Comparison of ENCODE assay signal across 7 mouse cellular contexts in the genomic region with DNA sequence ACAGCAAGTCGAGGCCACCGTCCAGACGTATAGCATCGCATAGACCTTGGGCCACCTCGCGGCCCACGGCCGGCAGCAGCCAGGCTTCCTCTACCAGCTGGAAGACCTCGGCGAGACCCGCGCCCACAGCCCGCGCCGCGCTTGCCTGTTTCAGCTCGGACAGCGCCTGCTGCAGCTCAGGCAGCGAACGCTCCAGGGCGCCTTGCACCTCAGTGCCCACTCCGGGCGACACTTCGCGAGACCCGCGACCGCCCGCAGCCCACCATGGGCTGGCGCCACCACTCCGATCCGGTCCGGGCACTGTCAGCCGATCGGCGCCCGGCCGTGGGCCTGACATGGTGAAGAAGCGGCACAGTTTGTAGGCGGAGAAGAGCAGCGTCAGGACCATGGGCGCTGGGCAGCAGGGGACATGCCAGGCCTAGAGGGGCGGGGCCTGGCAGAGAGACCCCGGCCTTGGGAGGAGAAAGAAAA. TPM values are rescaled to one million over a fixed set of nuclear protein-coding genes. Genes with fewer than 3 reads are reported as not detected.
DNase-seq lines count a peak whose midpoint lies in the region; ATAC-seq lines count a peak whose summit lies in the region.

No protein-coding gene starts in this region.

- under 1% methylated on average over 44 of the region's 44 CpGs for WGBS in midbrain, embryonic 13.5 days

- peaks cover 41% of the 10 kb centered on the region for H3K4me1 ChIP-seq in midbrain, embryonic 13.5 days (replicated peaks)

- H3K9ac ChIP-seq in midbrain, embryonic 13.5 days (replicated peaks), result peak overlapping the region; percentile 77

- H3K4me2 ChIP-seq in midbrain, embryonic 13.5 days (replicated peaks), result peak overlapping the region; percentile 77

- H3K36me3 ChIP-seq in midbrain, embryonic 13.5 days, result no peaks in the 10 kb centered on the region

- peak overlapping the region; percentile 88 for H3K4me3 ChIP-seq in midbrain, embryonic 13.5 days (replicated peaks)

- peaks cover 16% of the 10 kb centered on the region; the same call in 1 of the 2 replicates for H3K27me3 ChIP-seq in midbrain, embryonic 13.5 days

- 0 out of 2 replicates have a peak, but pooled peaks have one; percentile 6 for ATAC-seq in granulocyte monocyte progenitor cell, adult 5-6 weeks (replicated peaks; ENCODE audit: poor library complexity, severe bottlenecking)
- ATAC-seq in midbrain, embryonic 13.5 days, result peak; percentile 82

- DNase-seq in ovary, postnatal 36 days (ENCODE audit: low spot score), result peak; percentile 37
- DNase-seq in ovary, postnatal 10 days (ENCODE audit: low spot score), result no peak
- DNase-seq in cerebellum, adult 11-12 months, result peak; percentile 82
- peak; percentile 37 to 60 for DNase-seq in layer of hippocampus, postnatal 36 days
- DNase-seq in testis, postnatal 14 days (ENCODE audit: low spot score), result peak; percentile 41

- peak overlapping the region; percentile 95 for H3K27ac ChIP-seq in midbrain, embryonic 13.5 days

- no peaks in the 10 kb centered on the region for H3K9me3 ChIP-seq in midbrain, embryonic 13.5 days

RNA-seq across cellular contexts. Expression of gene Sarm1, which starts 0.4 kb away (rescaled TPM):
- total RNA-seq in granulocyte monocyte progenitor cell, adult 5-6 weeks (2014; fragmentation: Nextera tagmentation), result not detected in 2 replicates
- total RNA-seq in granulocyte monocyte progenitor cell, adult 5-6 weeks (2017), result not detected in 2 replicates
- total RNA-seq in layer of hippocampus, postnatal 36 days (2021), result 10 to 100 TPM; 39.9 to 41.1 TPM
- polyA plus RNA-seq in midbrain, embryonic 13.5 days (2015; fragmentation: Nextera tagmentation; extraction: Ambion mirVana), result 41.4 and 47.8 TPM in 2 replicates

RNA-seq across cellular contexts. Expression of gene Vtn, which starts 1.8 kb away (rescaled TPM):
- not detected in 2 replicates for total RNA-seq in granulocyte monocyte progenitor cell, adult 5-6 weeks (2014; fragmentation: Nextera tagmentation)
- total RNA-seq in granulocyte monocyte progenitor cell, adult 5-6 weeks (2017), result not detected in 2 replicates
- 10 to 100 TPM; 54.2 to 70.1 TPM for total RNA-seq in layer of hippocampus, postnatal 36 days (2021)
- 109 and 138 TPM in 2 replicates for polyA plus RNA-seq in midbrain, embryonic 13.5 days (2015; fragmentation: Nextera tagmentation; extraction: Ambion mirVana)

RNA-seq across cellular contexts. Expression of gene Sebox, which starts 6.1 kb away (rescaled TPM):
- not detected in 2 replicates for total RNA-seq in granulocyte monocyte progenitor cell, adult 5-6 weeks (2014; fragmentation: Nextera tagmentation)
- not detected in 2 replicates for total RNA-seq in granulocyte monocyte progenitor cell, adult 5-6 weeks (2017)
- 1 to 10 TPM; 4.5 to 4.9 TPM for total RNA-seq in layer of hippocampus, postnatal 36 days (2021)
- polyA plus RNA-seq in midbrain, embryonic 13.5 days (2015; fragmentation: Nextera tagmentation; extraction: Ambion mirVana), result not detected in 2 replicates

RNA-seq across cellular contexts. Expression of gene Tmem199, which starts 14.9 kb away (rescaled TPM):
- total RNA-seq in granulocyte monocyte progenitor cell, adult 5-6 weeks (2014; fragmentation: Nextera tagmentation), result 21.9 and 36.8 TPM in 2 replicates
- 25.5 and 29.9 TPM in 2 replicates for total RNA-seq in granulocyte monocyte progenitor cell, adult 5-6 weeks (2017)
- 10 to 100 TPM; 43.0 to 44.0 TPM for total RNA-seq in layer of hippocampus, postnatal 36 days (2021)
- 95.9 and 97.6 TPM in 2 replicates for polyA plus RNA-seq in midbrain, embryonic 13.5 days (2015; fragmentation: Nextera tagmentation; extraction: Ambion mirVana)

RNA-seq across cellular contexts. Expression of gene Poldip2, which starts 14.9 kb away (rescaled TPM):
- 61.3 and 68.8 TPM in 2 replicates for total RNA-seq in granulocyte monocyte progenitor cell, adult 5-6 weeks (2014; fragmentation: Nextera tagmentation)
- total RNA-seq in granulocyte monocyte progenitor cell, adult 5-6 weeks (2017), result 64.5 and 85.8 TPM in 2 replicates
- total RNA-seq in layer of hippocampus, postnatal 36 days (2021), result 100 to 1,000 TPM; 116 to 121 TPM
- 176 and 178 TPM in 2 replicates for polyA plus RNA-seq in midbrain, embryonic 13.5 days (2015; fragmentation: Nextera tagmentation; extraction: Ambion mirVana)

Comparison
In these comparisons a context has a peak if more than half of its experiments do, and no peak if none do; other contexts are left out.
1. RNA of gene Sarm1, which starts 0.4 kb away (total RNA-seq): 39.9 to 41.1 TPM in layer of hippocampus, postnatal 36 days; not detected in granulocyte monocyte progenitor cell, adult 5-6 weeks; every median in the first group is over 10 times any median in the second.
2. RNA of gene Vtn, which starts 1.8 kb away (total RNA-seq): 54.2 to 70.1 TPM in layer of hippocampus, postnatal 36 days; not detected in granulocyte monocyte progenitor cell, adult 5-6 weeks; every median in the first group is over 10 times any median in the second.
3. RNA of gene Sebox, which starts 6.1 kb away (total RNA-seq): 4.5 to 4.9 TPM in layer of hippocampus, postnatal 36 days; not detected in granulocyte monocyte progenitor cell, adult 5-6 weeks; every median in the first group is over 4 times any median in the second.